Mouse (Mus musculus) mature B cell (primary cell): ENCODE data around the gene Psd4.

Source experiments
- in situ Hi-C: fragments of 300-500 bp; cut with MboI; formaldehyde crosslinking; loops from 2 replicates; pipeline ENCODE4 v1.14.3; 2019

The Psd4 gene

DNA sequence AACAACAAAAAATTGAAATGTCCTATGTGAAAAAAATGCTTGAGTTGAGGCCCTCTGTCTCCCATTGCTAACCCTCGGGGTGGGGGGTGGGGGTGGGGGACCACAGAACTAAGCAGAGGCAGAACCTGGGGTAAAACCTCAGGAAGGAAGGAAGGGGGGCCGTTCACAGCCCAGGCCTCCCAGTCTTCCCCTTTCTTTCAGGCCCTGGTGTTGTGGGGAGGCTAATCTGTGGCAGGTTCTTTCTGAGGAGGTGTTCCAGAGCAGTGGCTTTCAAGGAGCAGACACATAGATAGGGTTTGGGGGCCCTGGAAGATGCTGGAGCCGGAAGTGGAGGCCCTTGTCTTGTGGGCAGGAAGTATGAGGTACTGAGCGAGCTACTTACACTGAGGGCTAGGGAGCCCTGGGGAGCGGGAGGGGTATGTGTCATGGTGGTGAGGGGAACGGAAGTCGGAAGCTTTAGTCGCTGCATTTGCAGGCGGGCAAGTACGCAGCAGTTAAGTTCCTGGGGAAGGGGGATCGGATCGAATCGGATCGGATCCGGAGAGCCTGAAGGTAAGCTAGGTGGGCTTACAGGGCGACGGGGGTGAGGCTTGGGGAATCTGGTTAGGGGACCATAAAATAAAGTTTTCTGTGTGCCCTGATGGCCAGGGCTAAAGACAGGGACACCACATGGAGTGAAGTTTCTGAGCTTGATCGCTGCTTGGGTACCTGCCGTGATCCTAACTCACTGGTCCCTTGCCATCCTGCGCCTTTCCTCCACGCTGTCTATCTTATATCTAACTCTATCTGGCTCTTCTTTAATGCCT is 19.0 kb downstream of the Psd4 start:
- in situ Hi-C loops = no loop called here

DNA sequence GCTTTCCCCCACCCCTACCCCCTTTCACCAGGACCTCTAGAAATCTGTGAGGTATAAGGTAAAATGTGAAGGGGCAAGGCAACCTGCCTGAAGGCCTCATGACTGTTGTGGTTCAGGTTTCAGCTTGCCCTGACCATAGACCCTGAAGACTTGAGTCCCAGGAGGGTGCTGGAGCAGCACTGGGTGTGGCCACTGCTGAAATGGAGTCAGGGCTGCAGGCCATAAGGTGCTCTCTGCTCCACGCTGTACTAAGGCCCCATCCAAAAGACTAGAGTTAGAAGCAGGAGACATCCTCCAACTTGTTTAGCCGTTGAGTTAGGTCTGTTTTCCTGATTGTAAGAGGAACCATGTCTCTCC is 19.6 kb downstream of the Psd4 start:
- in situ Hi-C loops = no loop called here

- in situ Hi-C loops = no loop called here
These were observed 20.2 kb downstream of the Psd4 start for GRCm38 (mm10) chr2:24387361-24388283.

DNA sequence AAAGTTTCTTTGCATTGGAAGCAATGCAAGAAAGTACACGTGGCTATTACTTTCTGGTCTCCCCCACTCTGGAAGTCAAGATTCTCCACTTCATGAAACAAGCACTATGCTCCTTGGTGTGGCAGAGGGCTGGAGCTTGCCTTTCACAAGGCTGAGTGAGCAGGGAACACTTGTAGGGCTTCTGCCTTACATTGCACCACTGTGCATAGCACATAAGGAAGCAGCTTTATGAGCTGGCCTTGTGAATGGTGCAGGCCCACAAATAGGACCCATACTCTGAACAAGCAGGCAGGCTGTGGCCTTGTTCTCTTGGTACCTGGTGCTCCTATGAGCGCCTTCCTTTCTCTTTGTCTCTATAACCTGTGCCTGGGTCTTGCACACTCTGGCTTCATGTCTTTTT is 25.9 kb downstream of the Psd4 start:
- in situ Hi-C loops = no loop called here

DNA sequence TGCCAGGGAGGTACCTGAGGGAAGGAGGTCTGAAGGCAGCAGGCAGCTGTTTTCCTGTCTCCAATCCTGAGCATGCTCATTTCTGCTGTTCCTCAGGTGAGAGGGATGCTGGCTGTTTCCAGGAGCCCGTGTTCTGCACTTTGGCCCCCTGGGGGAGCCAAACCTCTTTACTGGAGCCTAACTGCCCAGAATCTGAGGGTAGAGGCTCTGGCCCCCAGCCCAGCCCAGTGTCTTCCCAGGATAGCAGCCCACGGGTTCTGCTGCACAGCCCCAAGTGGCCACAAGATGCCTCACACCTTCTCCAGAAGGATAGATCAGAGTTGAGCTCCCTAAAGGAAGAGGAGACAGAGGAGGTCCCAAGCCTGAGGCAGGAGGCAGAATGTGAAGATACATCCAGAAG is 29.7 kb downstream of the Psd4 start:
- in situ Hi-C loops = no loop called here

GRCm38 (mm10) chr2:24400711-24401110 is 33.3 kb downstream of the Psd4 start:
- in situ Hi-C loops = loop anchor here (10.0 kb wide), 1 partner anchor 96 kb away; no protein-coding TSS in a partner anchor

- in situ Hi-C loops = loop anchor here (10.0 kb wide), 1 partner anchor 101 kb away; no protein-coding TSS in a partner anchor
These were observed 38.1 kb downstream of the Psd4 start for GRCm38 (mm10) chr2:24405345-24406012.

GRCm38 (mm10) chr2:24407701-24408485 is 40.5 kb downstream of the Psd4 start:
- in situ Hi-C loops = loop anchor here (10.0 kb wide), 1 partner anchor 103 kb away; no protein-coding TSS in a partner anchor

DNA sequence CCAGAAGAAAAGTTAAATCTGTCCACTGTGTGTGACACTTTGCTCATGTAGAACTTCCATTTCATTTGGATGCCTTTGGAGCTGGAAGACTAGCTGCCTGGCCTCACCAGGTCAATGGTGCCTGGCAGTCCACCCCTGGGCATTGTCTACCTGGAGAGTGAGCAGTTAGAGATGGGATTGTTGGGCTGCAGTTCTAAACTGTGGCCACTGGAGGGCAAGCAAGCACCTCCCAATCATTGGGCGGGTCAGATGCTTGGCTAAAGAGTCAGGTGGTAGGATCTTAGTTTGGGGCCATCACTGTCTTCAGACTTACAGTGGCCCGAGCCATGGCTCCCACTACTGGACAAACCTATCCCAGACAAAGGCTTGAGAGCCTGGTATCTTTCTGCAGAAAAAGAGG is 41.8 kb downstream of the Psd4 start:
- in situ Hi-C loops = loop anchor here (10.0 kb wide), 1 partner anchor 104 kb away; no protein-coding TSS in a partner anchor

GRCm38 (mm10) chr2:24413172-24413571 is 45.8 kb downstream of the Psd4 start:
- in situ Hi-C loops = no loop called here

DNA sequence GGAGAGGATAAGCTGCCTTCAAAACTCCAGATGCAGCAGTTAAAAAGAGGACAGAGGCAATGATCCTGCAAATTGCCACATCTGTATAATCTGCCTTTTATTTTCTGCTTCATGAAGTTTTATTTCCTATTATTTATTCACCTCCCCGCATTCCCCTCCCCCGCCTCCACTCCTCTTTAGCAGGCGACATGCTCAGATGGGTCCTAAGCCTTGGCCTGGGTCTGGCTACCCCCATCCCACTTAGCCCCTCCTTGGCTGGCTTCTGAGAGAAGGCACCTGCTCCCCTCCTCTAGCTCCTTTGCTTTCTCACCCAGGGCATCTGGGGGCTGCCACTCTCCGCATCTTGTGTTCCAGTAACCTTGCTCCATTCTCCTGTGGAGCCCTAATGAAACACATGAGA is 46.3 kb downstream of the Psd4 start:
- in situ Hi-C loops = no loop called here

GRCm38 (mm10) chr2:24416668-24417067 is 49.3 kb downstream of the Psd4 start:
- in situ Hi-C loops = no loop called here

- in situ Hi-C loops = no loop called here
These were observed 49.7 kb downstream of the Psd4 start for GRCm38 (mm10) chr2:24417106-24417505.

GRCm38 (mm10) chr2:24417564-24417963 is 50.2 kb downstream of the Psd4 start:
- in situ Hi-C loops = no loop called here

GRCm38 (mm10) chr2:24421211-24421863 is 54.0 kb downstream of the Psd4 start:
- in situ Hi-C loops = no loop called here

- in situ Hi-C loops = no loop called here
These were observed 55.4 kb downstream of the Psd4 start for GRCm38 (mm10) chr2:24422815-24423214.

DNA sequence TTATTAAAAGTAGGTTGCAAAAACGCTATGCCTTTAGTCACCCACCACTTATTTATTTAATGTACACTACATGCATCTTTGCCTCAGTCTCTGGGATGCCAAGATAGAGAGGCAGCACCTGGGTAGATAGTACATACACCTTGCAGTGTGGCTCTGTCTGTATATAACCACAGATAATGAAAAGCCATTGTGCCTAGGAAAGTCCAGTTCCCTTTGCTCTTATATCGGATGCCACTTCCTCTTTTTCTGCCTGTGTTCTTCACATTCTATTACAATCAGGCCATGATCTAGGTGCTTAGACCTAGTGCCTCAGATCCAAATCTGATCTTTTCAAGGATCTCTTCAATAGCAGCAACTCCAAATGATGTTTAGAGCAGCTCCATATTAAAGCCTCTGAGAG is 58.2 kb downstream of the Psd4 start:
- in situ Hi-C loops = no loop called here

GRCm38 (mm10) chr2:24427866-24428675 is 60.7 kb downstream of the Psd4 start:
- in situ Hi-C loops = no loop called here

DNA sequence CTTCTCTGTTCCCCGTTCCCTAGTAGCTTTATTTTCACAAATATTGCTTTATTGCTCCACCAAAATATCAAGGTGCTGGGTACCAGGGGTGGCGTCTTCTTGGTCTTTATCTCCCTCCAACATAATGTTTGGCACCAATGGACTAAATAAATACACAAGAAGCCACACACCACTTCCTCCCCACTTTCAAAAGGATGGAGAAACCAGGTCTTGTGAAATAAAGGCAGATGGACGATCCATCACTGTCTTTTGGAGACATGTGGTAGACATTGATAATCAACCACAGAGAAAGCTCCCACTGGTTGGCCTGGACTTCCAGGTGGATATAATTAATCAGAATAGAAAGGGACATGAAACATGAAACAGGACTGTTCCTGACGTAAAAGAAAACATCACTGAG is 62.4 kb downstream of the Psd4 start:
- in situ Hi-C loops = no loop called here

GRCm38 (mm10) chr2:24434670-24435069 is 67.3 kb downstream of the Psd4 start:
- in situ Hi-C loops = no loop called here
